Mouse (Mus musculus) stomach, embryonic 15.5 days (tissue): ENCODE results near the gene Usp3. TPM values are rescaled to one million over a fixed set of nuclear protein-coding genes. Genes with fewer than 3 reads are reported as not detected.

ENCODE experiments used
- ATAC-seq: fragments of 200-750 bp; cut with Nextera tagmentation; 2 replicates; pipeline ENCODE4 v1.8.0; 2017; ENCODE audit warnings: low read depth, moderate number of reproducible peaks, moderate TSS enrichment; ENCODE audit not compliant: insufficient read depth, low FRiP score
- H3K27ac ChIP-seq: fragments of 300-500 bp; sonication (generic); 2 replicates; pipeline ENCODE4 v1.5.1; 2015; ENCODE audit warnings: mild to moderate bottlenecking, inconsistent platforms
- H3K27me3 ChIP-seq: fragments of 300-500 bp; sonication (generic); replicated peaks from 2 replicates; pipeline ENCODE4 v1.6.1; 2015; ENCODE audit warnings: inconsistent platforms
- H3K36me3 ChIP-seq: fragments of 300-500 bp; sonication (generic); 2 replicates; pipeline ENCODE4 v1.6.1; 2015; ENCODE audit warnings: inconsistent platforms
- H3K4me1 ChIP-seq: fragments of 300-500 bp; sonication (generic); 2 replicates; pipeline ENCODE4 v1.6.1; 2015; ENCODE audit warnings: inconsistent platforms
- H3K4me2 ChIP-seq: fragments of 300-500 bp; sonication (generic); 2 replicates; pipeline ENCODE4 v1.6.1; 2015; ENCODE audit warnings: mild to moderate bottlenecking, inconsistent platforms
- H3K4me3 ChIP-seq: fragments of 300-500 bp; sonication (generic); replicated peaks from 2 replicates; pipeline ENCODE4 v1.5.1; 2015; ENCODE audit warnings: inconsistent platforms
- H3K9ac ChIP-seq: fragments of 300-500 bp; sonication (generic); 2 replicates; pipeline ENCODE4 v1.6.1; 2015; ENCODE audit warnings: inconsistent platforms
- H3K9me3 ChIP-seq: fragments of 300-500 bp; sonication (generic); 2 replicates; pipeline ENCODE4 v1.6.1; 2016; ENCODE audit warnings: inconsistent platforms
- WGBS: fragments of 180-500 bp; shearing (Covaris S2); methylation state at CpG from one replicate; pipeline ENCODE4 v1.1.7; 2015; 5-methylcytosine and 5-hydroxymethylcytosine counted together
- polyA plus RNA-seq: library from polyadenylated mRNA; unstranded; fragments of >200 nt; fragmentation: Nextera tagmentation; extraction: Ambion mirVana; gene quantifications from 2 replicates; pipeline ENCODE4 v1.2.1, GENCODE M21; 2015

Gene Usp3
- polyA plus RNA-seq, 1 experiment from 2014 or later = 64.6 TPM

GRCm38 (mm10) chr9:66560295-66560694 lies 32.6 kb downstream of the Usp3 start:
- Histone ChIP-seq H3K27me3 (no peaks in the 10 kb centered on the region), H3K4me2 (no peak overlapping the region), H3K36me3 (no peaks in the 10 kb centered on the region), H3K4me1 (no peaks in the 10 kb centered on the region; the same call in 1 of the 2 replicates), H3K9me3 (no peaks in the 10 kb centered on the region), H3K4me3 (no peak overlapping the region), H3K9ac (no peak overlapping the region), H3K27ac (no peak overlapping the region)
- ATAC-seq = peak; percentile 71; the same call in 1 of the 2 replicates
- 6% methylated on average over 2 of the region's 2 CpGs for WGBS

- H3K4me1 ChIP-seq = no peaks in the 10 kb centered on the region; the same call in 1 of the 2 replicates
- H3K27ac ChIP-seq = no peak overlapping the region
- H3K9ac ChIP-seq = no peak overlapping the region
- no peak for ATAC-seq
- H3K4me3 ChIP-seq = no peak overlapping the region
- H3K36me3 ChIP-seq = no peaks in the 10 kb centered on the region
- H3K4me2 ChIP-seq = no peak overlapping the region
- no peaks in the 10 kb centered on the region for H3K27me3 ChIP-seq
- 94% methylated on average over 4 of the region's 4 CpGs for WGBS
- H3K9me3 ChIP-seq = no peaks in the 10 kb centered on the region
Measured at GRCm38 (mm10) chr9:66558971-66559370, 34.0 kb downstream of the Usp3 start.

GRCm38 (mm10) chr9:66542785-66543184 lies 50.2 kb downstream of the Usp3 start:
- ATAC-seq = no peak
- Histone ChIP-seq H3K27ac (no peak overlapping the region), H3K9me3 (no peaks in the 10 kb centered on the region), H3K36me3 (peaks cover 11% of the 10 kb centered on the region), H3K4me2 (no peak overlapping the region), H3K4me3 (no peak overlapping the region), H3K27me3 (no peaks in the 10 kb centered on the region), H3K9ac (no peak overlapping the region), H3K4me1 (no peaks in the 10 kb centered on the region)
- 83% methylated on average over 4 of the region's 4 CpGs for WGBS

GRCm38 (mm10) chr9:66521595-66521994 lies 71.3 kb downstream of the Usp3 start:
- Histone ChIP-seq H3K27ac (no peak overlapping the region), H3K9me3 (no peaks in the 10 kb centered on the region), H3K4me2 (no peak overlapping the region), H3K27me3 (no peaks in the 10 kb centered on the region), H3K4me1 (no peaks in the 10 kb centered on the region), H3K36me3 (peaks cover 43% of the 10 kb centered on the region), H3K4me3 (no peak overlapping the region), H3K9ac (no peak overlapping the region)
- no peak for ATAC-seq
- 95% methylated on average over 3 of the region's 3 CpGs for WGBS

- H3K9ac ChIP-seq = no peak overlapping the region
- no peaks in the 10 kb centered on the region for H3K4me1 ChIP-seq
- no peak for ATAC-seq
- no peak overlapping the region for H3K4me3 ChIP-seq
- WGBS = 93% methylated on average over 4 of the region's 4 CpGs
- H3K9me3 ChIP-seq = no peaks in the 10 kb centered on the region
- H3K36me3 ChIP-seq = peaks cover 42% of the 10 kb centered on the region
- no peak overlapping the region for H3K4me2 ChIP-seq
- H3K27me3 ChIP-seq = no peaks in the 10 kb centered on the region
- no peak overlapping the region for H3K27ac ChIP-seq
Measured at GRCm38 (mm10) chr9:66520299-66520698, 72.6 kb downstream of the Usp3 start.

GRCm38 (mm10) chr9:66518901-66519300 lies 74.0 kb downstream of the Usp3 start:
- H3K36me3 ChIP-seq = peaks cover 34% of the 10 kb centered on the region
- H3K27me3 ChIP-seq = no peaks in the 10 kb centered on the region
- 0 out of 2 replicates have a peak, but pooled peaks cover 8% of the 10 kb centered on the region for H3K4me1 ChIP-seq
- whole genome bisulfite sequencing = 61% methylated on average over 5 of the region's 5 CpGs
- ATAC-seq = no peak
- no peaks in the 10 kb centered on the region for H3K9me3 ChIP-seq
- H3K4me2 ChIP-seq = no peak overlapping the region
- H3K27ac ChIP-seq = no peak overlapping the region
- H3K4me3 ChIP-seq = no peak overlapping the region
- no peak overlapping the region for H3K9ac ChIP-seq

GRCm38 (mm10) chr9:66518251-66518650 lies 74.7 kb downstream of the Usp3 start:
- Histone ChIP-seq H3K27me3 (no peaks in the 10 kb centered on the region), H3K36me3 (peaks cover 30% of the 10 kb centered on the region)
- ATAC-seq = no peak

GRCm38 (mm10) chr9:66517746-66518145 lies 75.2 kb downstream of the Usp3 start:
- H3K4me2 ChIP-seq = no peak overlapping the region
- no peaks in the 10 kb centered on the region for H3K27me3 ChIP-seq
- peaks cover 30% of the 10 kb centered on the region for H3K36me3 ChIP-seq
- no peak for ATAC-seq
- no peak overlapping the region for H3K27ac ChIP-seq
- no peaks in the 10 kb centered on the region for H3K9me3 ChIP-seq
- no peak overlapping the region for H3K4me3 ChIP-seq
- 90% methylated on average over 10 of the region's 10 CpGs for WGBS
- H3K4me1 ChIP-seq = 0 out of 2 replicates have a peak, but pooled peaks cover 12% of the 10 kb centered on the region
- no peak overlapping the region for H3K9ac ChIP-seq

More at GRCm38 (mm10) chr9:66518251-66518650, 74.7 kb downstream of the Usp3 start:
- Histone ChIP-seq H3K4me3 (no peak overlapping the region), H3K27ac (no peak overlapping the region), H3K9me3 (no peaks in the 10 kb centered on the region), H3K4me1 (0 out of 2 replicates have a peak, but pooled peaks cover 12% of the 10 kb centered on the region), H3K4me2 (no peak overlapping the region), H3K9ac (no peak overlapping the region)
- 67% methylated on average over 5 of the region's 5 CpGs for WGBS

GRCm38 (mm10) chr9:66516296-66516940 lies 76.5 kb downstream of the Usp3 start:
- ATAC-seq = no peak
- Histone ChIP-seq H3K9me3 (no peaks in the 10 kb centered on the region), H3K36me3 (peaks cover 30% of the 10 kb centered on the region), H3K27me3 (no peaks in the 10 kb centered on the region), H3K27ac (peak overlapping the region; percentile 36; the same call in 1 of the 2 replicates), H3K9ac (no peak overlapping the region), H3K4me1 (0 out of 2 replicates have a peak, but pooled peaks cover 12% of the 10 kb centered on the region), H3K4me3 (no peak overlapping the region), H3K4me2 (no peak overlapping the region)
- WGBS = 80% methylated on average over 6 of the region's 6 CpGs

- 0 out of 2 replicates have a peak, but pooled peaks cover 12% of the 10 kb centered on the region for H3K4me1 ChIP-seq
- no peak for ATAC-seq
- H3K9me3 ChIP-seq = no peaks in the 10 kb centered on the region
- no peak overlapping the region for H3K4me3 ChIP-seq
- H3K36me3 ChIP-seq = peaks cover 30% of the 10 kb centered on the region
- H3K27ac ChIP-seq = peak overlapping the region; percentile 36
- WGBS = 89% methylated on average over 10 of the region's 10 CpGs
- H3K9ac ChIP-seq = no peak overlapping the region
- no peaks in the 10 kb centered on the region for H3K27me3 ChIP-seq
- no peak overlapping the region for H3K4me2 ChIP-seq
Measured at GRCm38 (mm10) chr9:66515680-66516210, 77.2 kb downstream of the Usp3 start.

GRCm38 (mm10) chr9:66515115-66515514 lies 77.8 kb downstream of the Usp3 start:
- peaks cover 12% of the 10 kb centered on the region; the same call in 1 of the 2 replicates for H3K4me1 ChIP-seq
- ATAC-seq = no peak
- peaks cover 29% of the 10 kb centered on the region for H3K36me3 ChIP-seq
- 39% methylated on average over 2 of the region's 2 CpGs for WGBS
- H3K9me3 ChIP-seq = no peaks in the 10 kb centered on the region
- peak overlapping the region; percentile 99 for H3K27ac ChIP-seq
- no peak overlapping the region for H3K4me3 ChIP-seq
- no peak overlapping the region for H3K4me2 ChIP-seq
- no peak overlapping the region for H3K9ac ChIP-seq
- H3K27me3 ChIP-seq = no peaks in the 10 kb centered on the region

- peak within 1 kb of the TSS; percentile 99 for H3K27ac ChIP-seq
- peaks cover 26% of the 10 kb centered on the region for H3K36me3 ChIP-seq
- H3K9ac ChIP-seq = no peak within 1 kb of the TSS
- H3K9me3 ChIP-seq = no peaks in the 10 kb centered on the region
- H3K4me3 ChIP-seq = peak within 1 kb of the TSS; percentile 72
- H3K27me3 ChIP-seq = no peaks in the 10 kb centered on the region
- peak within 1 kb of the TSS; percentile 95 for H3K4me2 ChIP-seq
- WGBS = 39% methylated on average over 17 of the region's 17 CpGs
- peak; percentile 10 for ATAC-seq
- peaks cover 12% of the 10 kb centered on the region; the same call in 1 of the 2 replicates for H3K4me1 ChIP-seq
Measured at GRCm38 (mm10) chr9:66514256-66514770, 78.6 kb downstream of the Usp3 start, which contains the start of gene Fbxl22. Gene Fbxl22 (minus strand): TSS chr9:66514593.
